Mouse (Mus musculus) G1E (cell line): ENCODE measurements around the gene Tnfsf8.

Experiments used
- CTCF ChIP-seq: IDR thresholded peaks from 2 replicates; pipeline ENCODE4 v1.5.1; 2012; ENCODE audit warnings: low read depth, low read length, inconsistent platforms, mixed read lengths
- GATA1 ChIP-seq: IDR thresholded peaks from 2 replicates; pipeline ENCODE4 v1.6.1; 2012; ENCODE audit warnings: borderline replicate concordance, low read length, inconsistent platforms, mixed read lengths

GRCm38 (mm10) chr4:63823136-63823535 lies 38.0 kb downstream of the Tnfsf8 start:
- TF ChIP-seq GATA1 (no peak), CTCF (no peak)
